Mouse (Mus musculus) liver, embryonic 14.5 days (tissue): ENCODE data around the gene Rassf4.

ENCODE experiments used
- CTCF ChIP-seq: IDR thresholded peaks from 2 replicates; pipeline ENCODE4 v1.5.1; 2016; ENCODE audit warnings: antibody characterized with exemption, low read depth, control low read depth
- EP300 ChIP-seq: IDR thresholded peaks from 2 replicates; pipeline ENCODE4 v1.6.1; 2016; ENCODE audit warnings: antibody characterized with exemption, low read depth

- TF ChIP-seq CTCF: no peak
- no peak for TF ChIP-seq EP300
Observed at GRCm38 (mm10) chr6:116650406-116650805, 23.3 kb downstream of the Rassf4 start, which contains the start of gene Depp1.
